In genomic region chr2:181496281-181496680, GRCm38 (mm10) we compare ENCODE assay signal across 8 mouse cellular contexts. TPM values are rescaled to one million over a fixed set of nuclear protein-coding genes. Genes with fewer than 3 reads are reported as not detected.
DNase-seq lines count a peak whose midpoint lies in the region; ATAC-seq and TF ChIP-seq lines count a peak whose summit lies in the region.

No protein-coding gene starts in this region.

- no peaks in the 10 kb centered on the region for H3K36me3 ChIP-seq in intestine, embryonic 16.5 days (ENCODE audit: control insufficient read depth, insufficient read depth, low read length)
- H3K36me3 ChIP-seq in limb, embryonic 12.5 days: peaks cover 21% of the 10 kb centered on the region
- H3K36me3 ChIP-seq in midbrain, embryonic 12.5 days: peaks cover 15% of the 10 kb centered on the region

- no peaks in the 10 kb centered on the region for H3K27me3 ChIP-seq in intestine, embryonic 16.5 days (replicated peaks; ENCODE audit: control insufficient read depth, insufficient read depth, low read length)
- no peaks in the 10 kb centered on the region for H3K27me3 ChIP-seq in limb, embryonic 12.5 days
- no peaks in the 10 kb centered on the region for H3K27me3 ChIP-seq in midbrain, embryonic 12.5 days

- TF ChIP-seq CTCF in cortical plate, adult 2 months (IDR thresholded peaks at IDR 0.05; ENCODE audit: extremely low read depth, insufficient read depth, low read length): peak; percentile 58

- H3K27ac ChIP-seq in cortical plate, adult 2 months (ENCODE audit: insufficient read depth, low read length): no peak overlapping the region
- H3K27ac ChIP-seq in intestine, embryonic 16.5 days (ENCODE audit: low read length): peak overlapping the region; percentile 87
- peak overlapping the region; percentile 78 for H3K27ac ChIP-seq in limb, embryonic 12.5 days
- peak overlapping the region; percentile 78 for H3K27ac ChIP-seq in midbrain, embryonic 12.5 days (replicated peaks)

- no peak for TF ChIP-seq POLR2A in cortical plate, adult 2 months (IDR thresholded peaks at IDR 0.05; ENCODE audit: extremely low read depth, insufficient read depth, low read length)

- H3K9ac ChIP-seq in intestine, embryonic 16.5 days (ENCODE audit: low read depth, low read length): peak overlapping the region; percentile 53
- H3K9ac ChIP-seq in limb, embryonic 12.5 days (replicated peaks): peak overlapping the region; percentile 51; the same call in 1 of the 2 replicates
- peak overlapping the region; percentile 51 for H3K9ac ChIP-seq in midbrain, embryonic 12.5 days (replicated peaks)

- ATAC-seq in intestine, embryonic 16.5 days: peak; percentile 66
- ATAC-seq in limb, embryonic 12.5 days (ENCODE audit: insufficient number of reproducible peaks, insufficient read depth, low FRiP score, low TSS enrichment, low read depth): 0 out of 2 replicates have a peak, but pooled peaks have one; percentile 30
- ATAC-seq in midbrain, embryonic 12.5 days (ENCODE audit: low FRiP score, low read depth): peak; percentile 7; the same call in 1 of the 2 replicates

- peak; percentile 56 for DNase-seq in layer of hippocampus, adult 11-12 months (ENCODE audit: low spot score)
- no peak for DNase-seq in layer of hippocampus, adult 8-10 months (ENCODE audit: low spot score in 2 of 2)
- DNase-seq in gastrocnemius, postnatal 25 days: peak; percentile 49
- peak; percentile 52 to 83 for DNase-seq in spleen, postnatal 10 days (ENCODE audit: low spot score in 2 of 2)

- 11% methylated on average over 8 of the region's 8 CpGs for WGBS in intestine, embryonic 16.5 days
- WGBS in limb, embryonic 12.5 days: 11% methylated on average over 8 of the region's 8 CpGs
- WGBS in midbrain, embryonic 12.5 days: 12% methylated on average over 8 of the region's 8 CpGs

- peaks cover 2% of the 10 kb centered on the region; the same call in 1 of the 2 replicates for H3K4me1 ChIP-seq in cortical plate, adult 2 months (ENCODE audit: control insufficient read depth, insufficient read depth, low read length)
- H3K4me1 ChIP-seq in intestine, embryonic 16.5 days (ENCODE audit: control insufficient read depth, insufficient read depth, low read length): peaks cover 9% of the 10 kb centered on the region; the same call in 1 of the 2 replicates
- peaks cover 16% of the 10 kb centered on the region for H3K4me1 ChIP-seq in limb, embryonic 12.5 days (replicated peaks)
- peaks cover 20% of the 10 kb centered on the region for H3K4me1 ChIP-seq in midbrain, embryonic 12.5 days

- H3K4me2 ChIP-seq in intestine, embryonic 16.5 days (ENCODE audit: low read depth, low read length): peak overlapping the region; percentile 60
- H3K4me2 ChIP-seq in limb, embryonic 12.5 days: peak overlapping the region; percentile 98
- peak overlapping the region; percentile 97 for H3K4me2 ChIP-seq in midbrain, embryonic 12.5 days (replicated peaks)

- H3K9me3 ChIP-seq in intestine, embryonic 16.5 days (ENCODE audit: control insufficient read depth, low read length): no peaks in the 10 kb centered on the region
- no peaks in the 10 kb centered on the region for H3K9me3 ChIP-seq in limb, embryonic 12.5 days
- H3K9me3 ChIP-seq in midbrain, embryonic 12.5 days: no peaks in the 10 kb centered on the region

- peak overlapping the region; percentile 84; the same call in 1 of the 2 replicates for H3K4me3 ChIP-seq in cortical plate, adult 2 months (ENCODE audit: insufficient read depth, low read length)
- peak overlapping the region; percentile 94 for H3K4me3 ChIP-seq in intestine, embryonic 16.5 days (ENCODE audit: low read length)
- H3K4me3 ChIP-seq in limb, embryonic 12.5 days (replicated peaks): peak overlapping the region; percentile 93
- H3K4me3 ChIP-seq in midbrain, embryonic 12.5 days: peak overlapping the region; percentile 91

RNA-seq across cellular contexts. Expression of gene Tpd52l2, which starts 0.7 kb away (rescaled TPM):
- total RNA-seq in layer of hippocampus, adult 8-10 months (2022): 10 to 100 TPM; 66.3 to 83.4 (median 80.6) TPM
- polyA plus RNA-seq in cortical plate, adult 2 months (2012; rRNA removed): 112 and 120 TPM in 2 replicates
- 10 to 100 TPM; 46.1 to 48.2 TPM for total RNA-seq in gastrocnemius, postnatal 25 days (2021)
- 122 and 134 TPM in 2 replicates for polyA plus RNA-seq in intestine, embryonic 16.5 days (2015; fragmentation: Nextera tagmentation; extraction: Ambion mirVana)
- polyA plus RNA-seq in limb, embryonic 12.5 days (2016; fragmentation: Nextera tagmentation; extraction: Ambion mirVana): 151 and 165 TPM in 2 replicates
- polyA plus RNA-seq in midbrain, embryonic 12.5 days (2016; fragmentation: Nextera tagmentation; extraction: Ambion mirVana): 122 and 135 TPM in 2 replicates

RNA-seq across cellular contexts. Expression of gene Abhd16b, which starts 3.3 kb away (rescaled TPM):
- total RNA-seq in layer of hippocampus, adult 8-10 months (2022): not detected
- not detected in 2 replicates for polyA plus RNA-seq in cortical plate, adult 2 months (2012; rRNA removed)
- total RNA-seq in gastrocnemius, postnatal 25 days (2021): not detected
- 0.07 and 0.10 TPM in 2 replicates for polyA plus RNA-seq in intestine, embryonic 16.5 days (2015; fragmentation: Nextera tagmentation; extraction: Ambion mirVana)
- not detected in 2 replicates for polyA plus RNA-seq in limb, embryonic 12.5 days (2016; fragmentation: Nextera tagmentation; extraction: Ambion mirVana)
- polyA plus RNA-seq in midbrain, embryonic 12.5 days (2016; fragmentation: Nextera tagmentation; extraction: Ambion mirVana): not detected in 2 replicates

RNA-seq across cellular contexts. Expression of gene Dnajc5, which starts 24.0 kb away (rescaled TPM):
- 100 to 1,000 TPM; 243 to 289 (median 265) TPM for total RNA-seq in layer of hippocampus, adult 8-10 months (2022)
- polyA plus RNA-seq in cortical plate, adult 2 months (2012; rRNA removed): 167 and 177 TPM in 2 replicates
- 10 to 100 TPM; 43.8 to 46.3 TPM for total RNA-seq in gastrocnemius, postnatal 25 days (2021)
- polyA plus RNA-seq in intestine, embryonic 16.5 days (2015; fragmentation: Nextera tagmentation; extraction: Ambion mirVana): 73.5 and 74.1 TPM in 2 replicates
- polyA plus RNA-seq in limb, embryonic 12.5 days (2016; fragmentation: Nextera tagmentation; extraction: Ambion mirVana): 90.6 and 91.0 TPM in 2 replicates
- 137 and 140 TPM in 2 replicates for polyA plus RNA-seq in midbrain, embryonic 12.5 days (2016; fragmentation: Nextera tagmentation; extraction: Ambion mirVana)

RNA-seq across cellular contexts. Expression of gene Zbtb46, which starts 37.1 kb away (rescaled TPM):
- 10 to 100 TPM in 1 of 4 experiments, 1 to 10 TPM in 3; 7.9 to 10.4 (median 9.3) TPM for total RNA-seq in layer of hippocampus, adult 8-10 months (2022)
- 7.5 TPM in 2 replicates for polyA plus RNA-seq in cortical plate, adult 2 months (2012; rRNA removed)
- total RNA-seq in gastrocnemius, postnatal 25 days (2021): 1 to 10 TPM; 3.5 TPM
- polyA plus RNA-seq in intestine, embryonic 16.5 days (2015; fragmentation: Nextera tagmentation; extraction: Ambion mirVana): 6.1 and 6.5 TPM in 2 replicates
- 8.3 and 9.1 TPM in 2 replicates for polyA plus RNA-seq in limb, embryonic 12.5 days (2016; fragmentation: Nextera tagmentation; extraction: Ambion mirVana)
- 22.2 and 24.6 TPM in 2 replicates for polyA plus RNA-seq in midbrain, embryonic 12.5 days (2016; fragmentation: Nextera tagmentation; extraction: Ambion mirVana)

Comparison
In these comparisons a context has a peak if more than half of its experiments do, and no peak if none do; other contexts are left out.
1. DNase-seq: peak in layer of hippocampus, adult 11-12 months (single experiment), gastrocnemius, postnatal 25 days (single experiment) and spleen, postnatal 10 days (2 of 2); none in layer of hippocampus, adult 8-10 months (0 of 2).
2. ATAC-seq: peak in every context shown above with its lines; median percentile 66 in intestine, embryonic 16.5 days; 30 in limb, embryonic 12.5 days; 7 in midbrain, embryonic 12.5 days.
3. Peak in every context shown above with its lines, with median percentiles within 50 percentile points of each other: H3K4me3 ChIP-seq, H3K4me2 ChIP-seq and H3K9ac ChIP-seq.